Mouse (Mus musculus) heart, postnatal 14 days (tissue): ENCODE measurements around the gene Pde4b. TPM values are rescaled to one million over a fixed set of nuclear protein-coding genes. Genes with fewer than 3 reads are reported as not detected.

Experiments
- DNase-seq, 2 experiments: peaks; one replicate each; pipeline ENCODE4 v3.0.0; 2021 to 2022
- intact Hi-C: fragments of 180-260 bp; cut with DNase I; formaldehyde crosslinking; loops from one replicate; pipeline ENCODE4 v1.15.1; 2025
- total RNA-seq, 2 experiments: library from RNA; stranded (reverse); gene quantifications; 2 replicates each; pipeline ENCODE4 v1.2.3; 2021

The Pde4b gene
- total RNA-seq, 2 experiments from 2014 or later, result 45.3 to 46.5 TPM

DNA sequence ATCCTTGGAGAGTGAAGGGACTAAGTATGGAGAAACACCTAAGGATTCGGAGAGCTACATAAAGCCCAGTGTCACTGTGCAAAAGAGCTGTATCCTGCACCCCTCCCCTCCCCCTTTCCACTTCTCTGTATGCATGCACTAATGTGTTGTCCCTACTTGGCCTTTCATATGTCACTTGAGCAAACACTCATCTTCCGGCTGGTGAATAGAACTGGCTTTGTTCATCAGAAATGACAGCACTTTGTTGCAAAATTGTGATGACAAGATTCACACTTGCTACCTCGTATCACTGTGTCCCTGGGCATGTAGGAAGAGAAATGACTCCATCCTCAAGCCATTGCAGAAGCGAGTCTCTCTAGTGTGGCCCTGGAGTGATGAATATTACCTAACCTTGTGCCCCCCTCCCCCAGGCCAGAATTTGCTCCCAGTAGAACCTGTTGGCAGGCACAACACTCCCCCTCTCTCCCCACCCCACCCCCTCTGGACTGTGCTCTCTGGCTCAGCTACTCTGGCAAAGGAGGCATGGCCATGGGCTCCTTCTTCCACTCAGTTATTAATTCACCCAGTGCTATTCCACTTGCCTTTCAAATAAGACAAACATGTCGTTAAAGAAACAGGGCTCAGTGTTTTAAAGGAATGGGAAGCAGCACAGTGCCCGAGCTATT lies 497.4 kb downstream of the Pde4b start:
- intact Hi-C loops, result no loop called here

GRCm38 (mm10) chr4:102585541-102585940 lies 498.2 kb downstream of the Pde4b start:
- DNase-seq, result no peak
- intact Hi-C loops, result no loop called here

More for the DNA sequence above, 497.4 kb downstream of the Pde4b start:
- no peak for DNase-seq

DNA sequence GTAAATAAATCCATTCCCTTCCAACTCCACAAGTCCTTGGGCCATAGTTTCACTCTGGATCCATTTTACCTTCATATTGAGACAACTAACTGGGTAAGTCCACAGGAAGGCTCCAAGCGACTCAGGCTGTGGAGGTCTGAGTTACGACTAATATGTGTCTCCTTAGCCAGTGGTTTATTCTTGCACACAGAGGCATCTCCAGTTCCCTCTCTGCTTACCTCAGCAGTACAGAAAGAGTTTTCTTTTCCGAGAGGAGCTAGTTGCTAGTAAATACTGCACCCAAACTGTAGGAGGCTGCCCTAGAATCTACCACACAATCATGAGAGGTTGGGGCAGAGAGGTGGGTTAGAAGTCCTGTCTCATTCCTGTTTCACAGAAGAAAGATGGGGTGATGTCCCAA lies 499.4 kb downstream of the Pde4b start:
- intact Hi-C loops, result no loop called here
- no peak for DNase-seq

DNA sequence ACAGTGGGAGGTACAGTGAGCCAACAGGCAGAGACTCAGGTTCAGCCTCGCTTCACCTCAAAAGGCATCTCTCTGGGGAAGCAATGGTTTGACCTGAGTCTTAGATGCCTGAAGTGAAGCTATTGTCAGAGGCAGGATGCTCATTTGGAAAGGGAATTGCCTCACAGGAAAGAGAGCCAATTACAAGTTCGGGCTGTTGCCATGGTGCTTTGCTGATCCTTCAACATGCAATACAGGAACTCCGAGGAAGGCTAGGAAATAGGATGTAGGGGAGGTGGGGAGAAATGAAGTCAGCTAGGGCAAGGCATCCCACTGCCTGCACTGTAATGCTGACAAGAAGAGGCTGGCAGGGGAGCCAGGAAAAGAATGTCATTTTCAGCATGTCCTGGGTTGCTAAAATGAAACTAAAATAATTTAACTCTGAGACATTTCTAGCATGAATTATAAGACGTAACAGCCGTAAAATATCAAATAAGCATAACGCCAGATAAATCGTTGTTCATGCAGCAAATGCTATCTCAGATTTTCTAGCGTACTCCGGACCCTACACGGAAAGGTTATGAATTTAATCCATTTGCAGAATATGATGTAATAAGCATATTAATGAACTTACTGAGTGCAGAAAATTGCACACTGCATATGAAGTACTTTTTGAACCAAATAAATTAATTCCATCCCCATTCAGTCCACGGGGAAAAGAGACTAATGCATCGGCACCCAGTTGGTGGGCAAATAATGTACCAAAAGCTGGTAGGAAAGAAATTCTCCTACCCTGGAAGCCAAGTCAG lies 501.5 kb downstream of the Pde4b start:
- intact Hi-C loops, result loop anchor here (2.0 kb wide), 1 partner anchor 14 kb away; no protein-coding TSS in a partner anchor
- peak; percentile 51 to 60 for DNase-seq

DNA sequence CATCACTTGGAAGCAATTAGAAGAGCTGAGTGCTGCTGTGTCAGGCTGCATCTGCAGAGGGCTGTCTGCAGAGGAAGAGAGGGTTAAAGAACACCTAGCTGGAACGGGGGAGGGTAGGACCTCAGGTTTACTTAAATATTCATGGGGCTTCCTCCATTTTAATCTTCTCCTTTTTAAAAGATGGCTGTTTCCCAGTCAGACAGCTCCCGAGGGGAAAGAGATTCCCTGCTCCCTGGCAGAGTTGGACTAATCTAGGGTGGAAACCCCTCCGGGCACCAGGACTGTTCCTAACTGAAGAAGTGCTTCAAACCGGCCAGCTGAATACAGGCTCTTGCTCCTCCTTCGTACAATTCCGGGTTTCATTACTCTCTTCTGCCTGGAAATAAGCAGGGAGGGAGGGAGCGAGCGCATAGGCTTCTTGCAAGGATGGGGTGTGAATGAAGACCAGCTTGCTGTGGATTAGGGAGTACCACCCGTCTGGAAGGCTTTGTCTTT lies 502.2 kb downstream of the Pde4b start:
- intact Hi-C loops, result loop anchor here (2.0 to 5.0 kb wide), 2 partner anchors 15 to 63 kb away; no protein-coding TSS in a partner anchor
- DNase-seq, result no peak

DNA sequence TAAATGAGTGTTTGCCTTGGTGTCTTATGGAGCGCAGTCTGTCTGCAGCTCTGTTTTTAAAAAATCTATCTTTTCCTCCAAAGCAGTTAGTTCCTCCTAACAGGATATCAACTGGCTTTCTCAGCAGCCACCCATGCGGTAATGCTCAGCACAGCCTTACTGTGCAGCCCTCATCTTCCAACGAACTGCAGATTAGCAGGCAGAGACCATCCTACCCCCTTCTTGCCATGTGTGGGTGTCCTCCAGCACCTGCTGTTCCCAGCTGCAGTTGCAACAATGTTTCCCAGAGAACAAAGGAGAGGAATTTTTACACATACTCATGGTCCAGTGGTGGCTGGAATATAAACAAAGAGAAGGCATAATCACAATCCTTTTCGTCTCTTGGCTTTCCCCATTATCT lies 504.5 kb downstream of the Pde4b start:
- DNase-seq, result no peak
- intact Hi-C loops, result loop anchor here (5.0 kb wide), 1 partner anchor 61 kb away; no protein-coding TSS in a partner anchor

- intact Hi-C loops, result loop anchor here (5.0 kb wide), 1 partner anchor 60 kb away; no protein-coding TSS in a partner anchor
- DNase-seq, result no peak
Observed at GRCm38 (mm10) chr4:102592541-102592940, 505.2 kb downstream of the Pde4b start.

DNA sequence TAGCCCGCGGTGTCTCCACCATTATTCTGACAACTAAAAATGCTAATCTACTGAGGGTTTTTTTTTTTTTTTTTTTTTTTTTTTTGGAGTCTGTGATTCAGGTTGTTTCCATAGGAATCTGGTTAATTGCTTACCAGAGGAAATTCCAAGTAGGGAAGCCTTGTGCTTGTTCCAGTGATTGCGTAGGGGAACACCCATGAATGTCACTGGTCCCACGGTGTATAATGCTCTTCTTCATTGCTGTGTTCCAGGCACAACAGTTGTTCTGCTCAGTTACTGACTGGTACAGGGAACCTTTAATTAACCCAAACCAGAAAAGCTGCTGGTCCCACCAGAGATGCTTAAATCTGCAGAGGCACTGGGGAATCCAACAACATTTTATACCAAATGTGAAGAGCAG lies 506.3 kb downstream of the Pde4b start:
- intact Hi-C loops, result loop anchor here (5.0 kb wide), 1 partner anchor 59 kb away; no protein-coding TSS in a partner anchor
- DNase-seq, result no peak

- DNase-seq, result no peak
- intact Hi-C loops, result loop anchor here (5.0 kb wide), 1 partner anchor 58 kb away; no protein-coding TSS in a partner anchor
Observed at GRCm38 (mm10) chr4:102594506-102594905, 507.2 kb downstream of the Pde4b start.

DNA sequence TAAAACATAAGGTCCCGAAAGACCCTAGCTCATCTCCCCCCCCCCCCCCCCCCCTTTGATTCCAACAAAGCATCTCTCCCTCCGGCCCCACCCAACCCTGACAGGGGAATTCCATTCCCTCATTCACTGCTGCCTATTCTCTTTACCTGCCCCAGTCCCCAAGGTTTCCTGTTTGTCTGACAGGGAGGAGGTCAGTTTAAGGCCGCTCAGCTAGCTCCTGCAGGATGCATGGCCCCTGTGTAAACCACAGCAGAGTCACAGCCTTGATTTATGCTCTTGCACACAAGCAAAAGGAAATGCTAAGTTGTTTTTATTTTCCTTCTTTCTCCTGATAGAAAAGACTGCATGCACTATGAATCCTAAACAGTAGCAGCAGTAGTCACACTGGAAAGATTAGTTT lies 516.6 kb downstream of the Pde4b start:
- intact Hi-C loops, result no loop called here
- no peak for DNase-seq

DNA sequence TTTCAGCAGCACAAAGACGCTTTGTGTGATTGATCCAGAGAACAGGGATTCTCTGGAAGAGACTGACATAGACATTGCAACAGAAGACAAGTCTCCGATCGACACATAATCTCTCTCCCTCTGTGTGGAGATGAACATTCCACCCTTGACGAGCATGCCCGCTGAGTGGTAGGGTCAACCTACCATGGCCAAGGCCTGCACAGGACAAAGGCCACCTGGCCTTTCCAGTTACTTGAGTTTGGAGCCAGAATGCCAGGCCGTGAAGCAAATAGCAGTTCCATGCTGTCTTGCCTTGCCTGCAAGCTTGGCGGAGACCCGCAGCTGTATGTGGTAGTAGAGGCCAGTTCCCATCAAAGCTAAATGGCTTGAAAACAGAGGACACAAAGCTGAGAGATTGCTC lies 517.9 kb downstream of the Pde4b start:
- intact Hi-C loops, result no loop called here
- DNase-seq, result no peak

- DNase-seq, result no peak
- intact Hi-C loops, result no loop called here
Observed at GRCm38 (mm10) chr4:102605722-102606341, 518.5 kb downstream of the Pde4b start.

GRCm38 (mm10) chr4:102606825-102607224 lies 519.5 kb downstream of the Pde4b start:
- DNase-seq, result no peak
- intact Hi-C loops, result no loop called here

DNA sequence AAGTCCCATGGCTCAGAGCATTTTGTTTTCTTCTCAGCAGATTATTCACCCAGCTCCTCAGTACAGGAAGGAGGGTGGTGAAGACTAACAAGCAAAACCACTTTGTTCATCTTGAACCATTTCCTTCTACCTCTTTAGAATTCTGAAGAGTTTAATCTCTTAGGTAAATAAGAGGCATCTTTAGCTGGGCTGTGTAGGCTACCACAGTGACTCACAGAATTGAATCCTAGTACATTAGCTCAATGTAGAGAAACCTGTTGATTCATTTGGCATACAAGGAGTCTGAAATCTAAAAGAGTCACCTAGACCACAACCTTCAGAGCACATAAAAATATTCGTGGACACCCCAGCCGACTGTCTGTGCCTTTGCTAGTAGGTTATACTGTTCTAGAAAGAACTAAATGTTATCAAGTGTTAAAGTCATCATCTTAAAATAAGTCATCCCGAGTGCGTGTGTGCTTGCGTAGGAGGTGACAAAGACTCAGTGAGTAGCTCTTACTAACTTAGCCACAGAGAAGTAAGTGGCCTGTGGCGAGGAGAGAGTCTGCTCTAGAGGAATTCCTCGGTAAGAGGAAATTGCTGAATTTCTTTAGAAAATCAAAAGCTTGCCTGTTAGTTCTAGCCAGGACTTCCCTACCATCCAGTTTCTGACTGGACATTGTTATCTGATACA lies 520.5 kb downstream of the Pde4b start:
- intact Hi-C loops, result no loop called here
- DNase-seq, result no peak

DNA sequence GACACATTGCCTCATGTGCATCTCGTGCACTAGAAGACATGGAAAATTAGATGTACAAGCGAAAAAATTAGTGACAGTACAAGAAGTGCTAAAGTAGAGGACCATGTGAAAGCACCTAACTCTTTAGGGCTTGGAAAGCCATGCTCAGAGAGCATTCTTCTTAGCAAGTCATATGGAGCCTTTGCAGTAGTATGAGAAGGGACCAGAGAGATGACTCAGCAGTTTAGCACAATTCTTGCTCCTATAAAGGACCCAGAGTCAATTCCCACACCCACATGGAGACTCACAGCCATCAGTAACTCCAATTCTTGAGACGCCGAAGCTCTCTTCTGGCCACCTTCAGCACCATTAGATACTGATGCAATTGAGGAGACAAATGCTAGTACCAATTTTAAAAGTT lies 525.3 kb downstream of the Pde4b start:
- no peak for DNase-seq
- intact Hi-C loops, result no loop called here

DNA sequence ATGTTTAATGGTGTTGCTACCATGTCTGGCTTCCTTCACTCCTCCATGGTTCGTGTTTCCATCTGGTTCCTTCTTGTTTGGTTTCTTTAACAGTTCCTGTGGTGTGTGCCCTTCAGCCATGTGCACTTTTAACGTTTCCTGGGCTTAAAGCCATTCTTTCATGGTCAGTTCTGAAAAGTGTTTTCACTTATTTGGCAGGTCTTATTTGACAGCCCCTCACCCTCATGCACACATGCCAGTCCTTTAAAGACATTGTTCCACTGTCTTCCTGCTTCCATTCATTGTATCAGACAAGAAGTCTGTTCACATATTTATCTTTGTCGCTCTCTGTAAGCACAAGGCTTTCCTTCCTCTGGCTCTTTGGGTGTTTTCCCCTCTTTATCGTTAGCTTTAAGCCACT lies 530.4 kb downstream of the Pde4b start:
- intact Hi-C loops, result no loop called here
- DNase-seq, result no peak

DNA sequence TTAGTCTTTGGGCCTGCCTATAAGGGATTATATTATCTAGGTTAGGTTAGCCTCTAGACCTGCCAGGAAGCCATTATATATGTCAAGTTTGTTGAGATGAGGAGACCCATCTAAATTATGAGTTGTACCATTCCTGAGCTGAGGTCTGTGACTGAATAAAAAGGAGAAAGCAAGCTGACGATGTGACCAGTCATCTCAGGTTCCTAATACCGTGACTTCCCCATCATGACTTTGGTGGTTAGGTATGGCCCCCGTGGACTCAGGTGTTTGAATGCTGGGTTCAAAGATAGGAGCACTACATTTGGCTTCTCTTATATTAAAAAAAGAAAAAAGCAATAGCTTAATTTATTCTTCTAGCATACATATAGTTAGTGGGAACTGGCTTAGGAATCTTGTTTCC lies 531.3 kb downstream of the Pde4b start:
- intact Hi-C loops, result no loop called here

DNA sequence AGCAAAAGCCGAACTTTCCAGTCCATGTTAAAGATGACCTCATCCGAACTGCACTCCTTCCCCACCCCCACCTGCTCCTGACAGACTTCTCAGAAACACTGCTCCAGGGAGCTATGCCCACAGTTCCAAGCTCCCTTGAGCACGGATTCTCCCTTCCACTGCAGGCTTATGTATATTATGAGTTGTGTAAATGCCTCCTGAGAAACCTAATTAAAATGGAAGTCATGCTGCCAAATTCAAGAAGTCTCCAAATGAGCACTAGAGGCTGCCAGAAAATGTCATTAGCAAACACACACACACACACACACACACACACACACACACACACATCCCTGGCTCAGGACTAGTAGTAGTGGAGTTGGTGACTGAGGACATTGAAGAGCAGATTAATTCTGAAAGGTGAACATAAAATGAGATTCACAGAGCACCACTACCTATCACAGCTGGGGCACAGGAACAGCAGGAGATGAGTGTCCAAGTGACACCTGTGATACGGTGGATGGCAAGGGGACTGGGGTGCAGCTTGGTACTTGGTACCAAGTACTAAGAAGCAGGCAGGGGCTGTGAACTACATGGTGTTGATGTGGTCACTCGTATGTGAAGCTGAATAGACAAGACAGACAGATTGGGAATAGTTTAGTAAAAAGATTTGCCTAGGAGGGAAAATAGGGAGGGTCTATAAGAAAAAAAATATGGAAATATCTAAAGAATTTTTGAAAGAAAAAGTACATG lies 533.0 kb downstream of the Pde4b start:
- DNase-seq, result no peak
- intact Hi-C loops, result no loop called here

More for the DNA sequence above, 531.3 kb downstream of the Pde4b start:
- no peak for DNase-seq

GRCm38 (mm10) chr4:102621120-102621519 lies 533.8 kb downstream of the Pde4b start:
- intact Hi-C loops, result no loop called here
- DNase-seq, result no peak

DNA sequence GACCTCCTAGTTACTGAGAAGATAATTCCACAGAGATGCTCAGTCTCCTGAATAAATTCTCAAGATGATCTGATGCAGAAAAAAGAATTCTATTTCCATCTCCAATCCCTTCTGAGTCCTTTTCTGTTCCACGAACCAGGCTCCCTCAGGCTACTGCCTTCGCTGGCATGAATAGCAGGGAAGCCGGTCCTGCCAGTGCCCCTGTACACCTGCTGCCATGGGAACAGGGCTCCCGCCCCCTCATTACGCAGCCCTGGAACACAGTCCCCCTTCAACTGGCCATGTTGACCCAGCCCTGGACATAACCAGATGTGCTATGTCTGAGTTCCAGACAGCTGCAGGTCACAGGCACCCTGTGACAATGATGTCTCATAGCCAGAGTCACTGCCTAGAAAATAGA lies 535.6 kb downstream of the Pde4b start:
- no peak for DNase-seq
- intact Hi-C loops, result no loop called here
